Mouse (Mus musculus) embryonic facial prominence, embryonic 10.5 days (tissue): Measurements from ENCODE around the gene Mkln1. TPM values are rescaled to one million over a fixed set of nuclear protein-coding genes. Genes with fewer than 3 reads are reported as not detected.
A peak's percentile ranks its signal among the peaks of the same experiment; 100 is the strongest.

Experiments used
- DNase-seq: peaks from one replicate; pipeline ENCODE4 v3.0.0-alpha.2; 2017; ENCODE audit warnings: low spot score
- H3K27ac ChIP-seq: fragments of 300-500 bp; sonication (generic); replicated peaks from 2 replicates; pipeline ENCODE4 v1.5.1; 2016; ENCODE audit warnings: mild to moderate bottlenecking
- H3K27me3 ChIP-seq: fragments of 300-500 bp; sonication (generic); replicated peaks from 2 replicates; pipeline ENCODE4 v1.6.1; 2016; ENCODE audit warnings: low read depth, mild to moderate bottlenecking; ENCODE audit not compliant: poor library complexity, severe bottlenecking
- H3K36me3 ChIP-seq: fragments of 300-500 bp; sonication (generic); replicated peaks from 2 replicates; pipeline ENCODE4 v1.6.1; 2016; ENCODE audit warnings: mild to moderate bottlenecking, moderate library complexity
- H3K4me1 ChIP-seq: fragments of 300-500 bp; sonication (generic); 2 replicates; pipeline ENCODE4 v1.6.1; 2016
- H3K4me3 ChIP-seq: fragments of 300-500 bp; sonication (generic); 2 replicates; pipeline ENCODE4 v1.5.1; 2016; ENCODE audit warnings: mild to moderate bottlenecking, moderate library complexity
- H3K9me3 ChIP-seq: fragments of 300-500 bp; sonication (generic); 2 replicates; pipeline ENCODE4 v1.6.1; 2016; ENCODE audit warnings: mild to moderate bottlenecking
- WGBS: fragments of 180-500 bp; shearing (Covaris S2); methylation state at CpG from one replicate; pipeline ENCODE4 v1.1.7; 2016; 5-methylcytosine and 5-hydroxymethylcytosine counted together
- polyA plus RNA-seq: library from polyadenylated mRNA; unstranded; fragments of >200 nt; fragmentation: Nextera tagmentation; extraction: Ambion mirVana; gene quantifications from 2 replicates; pipeline ENCODE4 v1.2.1, GENCODE M21; 2016

Mkln1 gene
- polyA plus RNA-seq, 1 experiment from 2014 or later, result 210 TPM

GRCm38 (mm10) chr6:31382989-31383388, 15.5 kb upstream of the Mkln1 start:
- H3K4me3 ChIP-seq, result no peak overlapping the region
- H3K27ac ChIP-seq, result no peak overlapping the region
- peaks cover 6% of the 10 kb centered on the region; the same call in 1 of the 2 replicates for H3K4me1 ChIP-seq
- H3K9me3 ChIP-seq, result peaks cover 3% of the 10 kb centered on the region; the same call in 1 of the 2 replicates
- WGBS, result 90% methylated on average over 7 of the region's 7 CpGs
- DNase-seq, result no peak
- H3K27me3 ChIP-seq, result no peaks in the 10 kb centered on the region
- H3K36me3 ChIP-seq, result no peaks in the 10 kb centered on the region

DNA sequence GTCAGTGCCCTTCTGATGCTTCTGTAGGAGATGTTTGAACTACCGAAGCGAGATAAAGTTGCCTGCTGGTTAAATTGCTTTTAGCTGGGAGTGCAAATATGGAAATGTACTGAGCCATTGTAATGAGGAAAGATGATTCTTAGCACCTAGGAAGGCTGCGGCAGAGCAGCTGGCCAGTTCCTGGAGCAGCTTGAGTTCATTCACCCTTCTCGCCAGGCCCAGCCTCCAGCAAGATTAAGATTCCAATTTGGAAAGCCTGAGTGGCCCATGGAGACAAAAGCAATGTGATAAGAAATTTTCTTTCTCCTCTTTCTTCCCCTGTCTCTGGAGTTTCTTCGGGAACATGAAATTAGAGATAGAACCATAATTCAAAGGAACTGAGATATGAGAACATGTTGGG, 13.7 kb upstream of the Mkln1 start:
- 77% methylated on average over 5 of the region's 5 CpGs for WGBS
- Histone ChIP-seq H3K4me1 (peaks cover 6% of the 10 kb centered on the region; the same call in 1 of the 2 replicates), H3K27me3 (no peaks in the 10 kb centered on the region), H3K9me3 (peaks cover 3% of the 10 kb centered on the region; the same call in 1 of the 2 replicates), H3K4me3 (no peak overlapping the region), H3K27ac (no peak overlapping the region), H3K36me3 (no peaks in the 10 kb centered on the region)
- no peak for DNase-seq

- H3K36me3 ChIP-seq, result no peaks in the 10 kb centered on the region
- H3K9me3 ChIP-seq, result no peaks in the 10 kb centered on the region; the same call in 1 of the 2 replicates
- no peak overlapping the region for H3K4me3 ChIP-seq
- no peaks in the 10 kb centered on the region for H3K27me3 ChIP-seq
- H3K27ac ChIP-seq, result no peak overlapping the region
- peaks cover 11% of the 10 kb centered on the region for H3K4me1 ChIP-seq
- no peak for DNase-seq
- WGBS, result 89% methylated on average over 10 of the region's 10 CpGs
Measured at GRCm38 (mm10) chr6:31385281-31386145, 13.0 kb upstream of the Mkln1 start.

DNA sequence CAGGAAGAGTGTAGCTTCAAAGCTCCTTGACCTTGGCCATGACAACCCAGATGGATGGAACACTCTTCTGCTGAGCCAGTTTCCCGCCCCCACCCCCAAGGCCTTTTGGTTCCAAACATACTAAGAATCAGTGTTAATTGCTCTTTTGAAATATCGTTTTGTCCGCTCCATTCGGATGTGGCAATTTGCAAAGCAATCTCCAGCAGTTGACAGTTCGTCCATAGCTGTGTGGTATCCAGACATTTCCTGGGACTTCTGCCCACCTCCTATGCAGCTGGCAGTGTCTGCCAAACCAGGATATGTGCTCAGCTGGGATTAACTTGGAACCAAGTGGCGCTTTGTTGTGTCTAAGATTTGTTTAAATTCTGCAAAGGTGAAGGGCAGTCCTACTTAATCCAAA, 8.8 kb upstream of the Mkln1 start:
- Histone ChIP-seq H3K4me3 (no peak overlapping the region), H3K36me3 (no peaks in the 10 kb centered on the region), H3K4me1 (peaks cover 8% of the 10 kb centered on the region; the same call in 1 of the 2 replicates), H3K9me3 (no peaks in the 10 kb centered on the region), H3K27ac (no peak overlapping the region), H3K27me3 (no peaks in the 10 kb centered on the region)
- 90% methylated on average over 6 of the region's 6 CpGs for WGBS
- DNase-seq, result no peak

DNA sequence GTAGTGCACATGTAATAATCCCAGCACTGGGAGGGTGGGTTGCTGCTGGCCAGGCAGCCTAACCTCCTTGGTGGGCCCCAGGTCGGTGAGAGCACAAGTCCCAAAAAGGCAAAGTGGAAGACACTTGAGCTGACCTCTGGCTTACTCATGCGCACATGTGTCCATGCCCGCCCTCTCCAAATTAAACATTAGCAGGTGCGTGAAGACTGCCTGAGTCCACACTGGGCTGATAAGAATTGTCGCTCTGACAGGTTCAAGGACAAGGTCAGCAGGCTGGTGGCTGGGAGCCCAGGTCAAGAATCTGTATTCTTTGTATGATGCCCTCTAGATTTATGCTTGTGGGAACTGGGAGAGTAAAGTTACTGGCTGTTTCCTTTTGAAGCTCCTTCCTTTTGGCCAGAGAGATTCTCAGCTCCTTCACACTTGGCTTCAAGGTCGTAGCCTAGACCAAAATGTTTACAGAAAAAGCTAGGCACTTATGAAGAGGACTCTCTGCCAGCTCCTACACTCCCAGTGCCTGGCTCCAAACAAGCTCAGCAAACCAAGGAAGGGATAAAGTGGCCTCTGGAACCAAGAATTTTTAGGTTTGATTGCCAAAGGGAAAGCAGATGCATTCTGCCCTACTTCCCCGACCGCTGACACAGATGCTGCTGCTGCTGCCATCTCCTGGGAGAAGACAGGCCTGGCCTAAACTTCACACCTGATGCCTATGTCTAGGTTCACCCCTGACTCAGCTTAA, 8.1 kb upstream of the Mkln1 start:
- Histone ChIP-seq H3K27ac (no peak overlapping the region), H3K9me3 (no peaks in the 10 kb centered on the region), H3K4me1 (peaks cover 8% of the 10 kb centered on the region; the same call in 1 of the 2 replicates), H3K27me3 (no peaks in the 10 kb centered on the region), H3K4me3 (no peak overlapping the region), H3K36me3 (no peaks in the 10 kb centered on the region)
- WGBS, result 66% methylated on average over 8 of the region's 8 CpGs
- DNase-seq, result no peak

DNA sequence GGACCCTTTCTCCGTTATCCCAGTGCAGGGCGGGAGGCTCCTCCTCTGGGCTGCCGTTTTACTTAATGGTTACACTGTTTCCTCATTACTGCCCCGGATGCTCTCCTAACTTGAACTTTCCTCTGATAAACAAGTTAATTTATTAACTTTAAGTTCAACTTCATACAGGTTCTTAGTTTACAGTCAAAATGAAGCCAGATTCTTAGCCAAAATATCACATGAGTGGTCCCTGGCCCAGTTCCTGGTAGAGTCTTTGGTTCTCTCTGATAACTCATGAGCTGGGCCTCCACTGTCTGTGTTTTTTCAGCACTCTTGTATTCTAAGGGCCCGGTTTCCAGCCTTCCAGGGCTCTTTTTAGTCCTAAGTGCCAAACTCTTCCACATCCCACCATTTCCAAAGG, 5.7 kb upstream of the Mkln1 start:
- Histone ChIP-seq H3K36me3 (no peaks in the 10 kb centered on the region), H3K9me3 (no peaks in the 10 kb centered on the region), H3K27ac (no peak overlapping the region), H3K4me1 (peaks cover 8% of the 10 kb centered on the region; the same call in 1 of the 2 replicates), H3K27me3 (no peaks in the 10 kb centered on the region), H3K4me3 (no peak overlapping the region)
- no peak for DNase-seq
- 85% methylated on average over 5 of the region's 5 CpGs for WGBS

GRCm38 (mm10) chr6:31396118-31396517, 2.4 kb upstream of the Mkln1 start:
- no peaks in the 10 kb centered on the region for H3K9me3 ChIP-seq
- 76% methylated on average over 4 of the region's 4 CpGs for WGBS
- H3K4me3 ChIP-seq, result no peak overlapping the region
- no peaks in the 10 kb centered on the region for H3K36me3 ChIP-seq
- H3K4me1 ChIP-seq, result peaks cover 25% of the 10 kb centered on the region
- DNase-seq, result no peak
- H3K27ac ChIP-seq, result no peak overlapping the region
- no peaks in the 10 kb centered on the region for H3K27me3 ChIP-seq

DNA sequence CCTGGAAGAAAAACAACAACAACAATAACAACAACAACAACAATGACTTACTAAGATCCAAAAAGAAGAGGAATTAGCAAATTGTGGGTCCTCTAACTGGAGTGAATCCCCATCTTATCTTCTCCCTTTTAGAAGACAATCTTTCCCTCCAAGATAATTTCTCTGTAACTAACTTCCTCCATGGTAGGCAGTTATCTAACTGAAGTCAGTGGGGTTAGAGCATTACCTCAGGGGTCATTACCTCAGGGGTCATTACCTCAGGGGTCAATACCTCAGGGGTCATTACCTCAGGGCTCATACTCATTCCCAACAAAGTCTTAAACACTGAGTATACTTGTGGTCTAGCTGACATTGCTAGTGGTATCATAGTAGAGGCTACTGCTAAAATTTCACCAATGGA, 1.2 kb upstream of the Mkln1 start:
- Histone ChIP-seq H3K9me3 (no peaks in the 10 kb centered on the region), H3K36me3 (no peaks in the 10 kb centered on the region), H3K4me1 (peaks cover 34% of the 10 kb centered on the region), H3K27ac (no peak overlapping the region), H3K4me3 (no peak overlapping the region), H3K27me3 (no peaks in the 10 kb centered on the region)
- DNase-seq, result no peak

DNA sequence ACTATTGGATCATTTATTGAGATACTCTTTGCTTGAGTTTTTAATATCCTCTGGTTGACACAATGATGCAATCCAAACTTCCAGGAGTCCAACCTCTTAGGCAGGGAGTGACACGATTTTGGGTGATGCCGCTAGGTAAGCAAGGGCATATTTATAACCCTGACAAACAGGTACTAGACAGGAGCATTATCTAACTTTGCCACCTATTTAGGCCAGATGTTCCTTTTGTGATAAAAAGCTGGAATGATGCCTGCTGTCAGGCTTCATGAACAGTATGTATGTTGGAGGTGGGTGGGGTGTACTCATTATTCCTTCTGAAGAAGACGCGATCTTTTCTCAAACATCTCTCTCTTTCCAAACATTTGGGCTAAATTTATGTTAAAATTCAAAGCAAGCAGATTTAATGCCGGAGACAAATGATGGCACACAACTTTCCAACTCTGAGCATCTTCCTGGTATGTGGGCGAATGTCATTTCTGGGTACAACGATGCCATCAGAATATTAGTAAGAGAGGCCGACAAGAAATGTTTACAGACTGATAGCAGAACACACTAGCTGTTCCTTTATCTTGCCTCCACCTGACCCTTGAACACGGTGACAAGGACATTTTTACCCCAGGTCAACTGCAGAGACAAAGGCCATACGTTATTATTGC, 632 bp upstream of the Mkln1 start:
- DNase-seq, result no peak
- 67% methylated on average over 10 of the region's 10 CpGs for WGBS
- Histone ChIP-seq H3K27ac (peak overlapping the region; percentile 99; the same call in 1 of the 2 replicates), H3K9me3 (no peaks in the 10 kb centered on the region), H3K4me3 (peak overlapping the region; percentile 97), H3K36me3 (no peaks in the 10 kb centered on the region), H3K4me1 (peaks cover 37% of the 10 kb centered on the region), H3K27me3 (no peaks in the 10 kb centered on the region)

- no peaks in the 10 kb centered on the region for H3K27me3 ChIP-seq
- H3K27ac ChIP-seq, result peak overlapping the region; percentile 99
- WGBS, result under 1% methylated on average over 28 of the region's 28 CpGs
- H3K4me1 ChIP-seq, result peaks cover 37% of the 10 kb centered on the region
- H3K9me3 ChIP-seq, result no peaks in the 10 kb centered on the region
- no peaks in the 10 kb centered on the region for H3K36me3 ChIP-seq
- DNase-seq, result no peak
- H3K4me3 ChIP-seq, result peak overlapping the region; percentile 97
Measured at GRCm38 (mm10) chr6:31399206-31399549, 643 bp downstream of the Mkln1 start.

GRCm38 (mm10) chr6:31399566-31399965, 1.0 kb downstream of the Mkln1 start:
- H3K4me3 ChIP-seq, result peak overlapping the region; percentile 97
- WGBS, result 3% methylated on average over 13 of the region's 13 CpGs
- peak overlapping the region; percentile 99 for H3K27ac ChIP-seq

DNA sequence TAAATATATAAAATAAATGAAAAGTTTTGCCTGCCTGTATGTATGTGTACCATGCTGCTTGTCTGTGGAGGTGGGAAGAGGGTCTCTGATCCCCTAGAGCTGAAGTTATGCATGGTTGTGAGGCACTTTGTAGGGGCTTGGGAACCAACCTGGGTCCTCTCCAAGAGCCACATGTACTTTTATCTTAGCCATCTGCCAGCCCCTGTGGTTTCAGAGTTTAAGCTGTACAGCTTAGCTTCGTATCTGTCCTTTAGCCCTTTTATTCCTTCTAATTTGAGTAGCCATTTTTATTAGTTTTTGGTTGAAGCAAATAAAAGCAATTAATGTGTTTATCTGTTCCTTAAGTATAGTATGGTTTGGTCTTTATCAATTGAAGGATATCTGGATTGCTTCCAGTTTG, 12.5 kb downstream of the Mkln1 start:
- no peaks in the 10 kb centered on the region for H3K27me3 ChIP-seq
- no peak overlapping the region for H3K4me3 ChIP-seq
- H3K27ac ChIP-seq, result no peak overlapping the region
- 0 out of 2 replicates have a peak, but pooled peaks cover 10% of the 10 kb centered on the region for H3K4me1 ChIP-seq
- no peaks in the 10 kb centered on the region for H3K9me3 ChIP-seq
- H3K36me3 ChIP-seq, result no peaks in the 10 kb centered on the region
- 89% methylated on average over 1 of the region's 1 CpGs for WGBS
- DNase-seq, result no peak

More at GRCm38 (mm10) chr6:31399566-31399965, 1.0 kb downstream of the Mkln1 start:
- DNase-seq, result peak; percentile 47
- Histone ChIP-seq H3K36me3 (no peaks in the 10 kb centered on the region), H3K4me1 (peaks cover 37% of the 10 kb centered on the region), H3K9me3 (no peaks in the 10 kb centered on the region), H3K27me3 (no peaks in the 10 kb centered on the region)
